Mouse (Mus musculus) spleen, postnatal 4 days (tissue): Measurements from ENCODE around the gene Taf7l.

Experiments
- DNase-seq, 2 experiments: peaks; one replicate each; pipeline ENCODE4 v3.0.0; 2022; ENCODE audit warnings: low spot score in 2 of 2

Gene Taf7l

GRCm38 (mm10) chrX:134476290-134476689 is at the start of gene Taf7l:
Gene Taf7l, minus strand, starts transcription at chrX:134476490.
- no peak for DNase-seq

- no peak for DNase-seq
These were observed 49.0 kb upstream of the Taf7l start for GRCm38 (mm10) chrX:134525260-134525659.

- no peak for DNase-seq
These were observed 47.5 kb upstream of the Taf7l start for GRCm38 (mm10) chrX:134523772-134524171.

- no peak for DNase-seq
These were observed 33.2 kb upstream of the Taf7l start for GRCm38 (mm10) chrX:134509473-134509872.

GRCm38 (mm10) chrX:134507977-134508376 is 31.7 kb upstream of the Taf7l start:
- no peak for DNase-seq

GRCm38 (mm10) chrX:134500651-134501050 is 24.4 kb upstream of the Taf7l start:
- no peak for DNase-seq

- DNase-seq = no peak
These were observed 5.4 kb upstream of the Taf7l start for GRCm38 (mm10) chrX:134481720-134482119.

GRCm38 (mm10) chrX:134474988-134475710 is 1.1 kb downstream of the Taf7l start:
- DNase-seq = peak; percentile 9 to 64

GRCm38 (mm10) chrX:134427307-134427706 is 49.0 kb downstream of the Taf7l start:
- no peak for DNase-seq

- DNase-seq = no peak
These were observed 49.5 kb downstream of the Taf7l start for GRCm38 (mm10) chrX:134426819-134427218.

- DNase-seq = peak in 1 of 2 experiments; percentile 48
These were observed 50.5 kb downstream of the Taf7l start for GRCm38 (mm10) chrX:134425798-134426197.

- DNase-seq = no peak
These were observed 52.0 kb downstream of the Taf7l start for GRCm38 (mm10) chrX:134424263-134424662.

- DNase-seq = no peak
These were observed 56.2 kb downstream of the Taf7l start for GRCm38 (mm10) chrX:134420097-134420496.

- no peak for DNase-seq
These were observed 64.2 kb downstream of the Taf7l start for GRCm38 (mm10) chrX:134412096-134412495.
